Mouse (Mus musculus): ENCODE measurements around the gene 4933415F23Rik. TPM values are rescaled to one million over a fixed set of nuclear protein-coding genes. Genes with fewer than 3 reads are reported as not detected.
A peak's percentile ranks its signal among the peaks of the same experiment; 100 is the strongest.
"Not testable (repeated sequence)": the region's sequence is repeated elsewhere in the genome, so short reads cannot be mapped to it uniquely, and the experiment has no call there.

4933415F23Rik gene
- total and polyA plus RNA-seq, 3 experiments: not detected

DNA sequence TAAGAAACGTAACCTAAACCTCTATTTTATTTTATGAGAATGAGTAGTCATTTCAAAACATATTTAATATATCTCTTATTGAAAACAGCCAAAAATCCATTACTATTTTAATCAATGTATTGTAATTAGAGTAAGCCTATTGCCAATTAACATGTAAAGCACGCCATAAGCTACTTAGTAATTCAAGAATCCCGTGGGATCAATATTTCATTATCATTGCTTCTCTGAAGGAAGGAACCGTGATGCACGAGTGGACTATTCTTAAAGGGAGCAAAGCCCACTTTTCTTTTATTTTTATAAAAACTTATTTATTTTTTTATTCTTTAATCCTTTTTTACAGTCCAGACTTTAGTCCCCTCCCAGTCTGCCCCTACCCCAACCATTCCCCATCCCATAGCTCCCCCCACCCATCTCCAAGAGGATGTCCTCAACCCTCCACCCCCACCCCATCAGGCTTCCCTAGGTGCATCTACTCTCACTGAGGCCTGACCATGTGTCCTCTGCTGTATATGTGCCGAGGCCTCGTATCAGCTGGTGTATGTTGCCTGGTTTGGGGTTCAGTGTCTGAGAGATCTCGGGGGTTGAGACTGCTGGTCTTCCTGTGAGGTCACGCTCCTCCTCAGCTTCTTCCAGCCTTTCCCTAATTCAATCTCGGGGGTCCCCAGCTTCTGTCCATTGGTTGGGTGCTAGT, 39.2 kb upstream of the 4933415F23Rik start:
- dilution Hi-C loops (cut with MboI; ENCODE audit: extremely low pct_ligation_motif_present, extremely low pct_unique_long_range_greater_than_20kb, low sequenced_read_pairs): no loop called here
- no peak overlapping the region for H3K27ac ChIP-seq (ENCODE audit: insufficient read depth, low read depth)
- no peak overlapping the region for H3K4me3 ChIP-seq (replicated peaks in 1 of 3; ENCODE audit: low read depth in 2 of 3, low read length in 2 of 3, poor library complexity in 1 of 3)
- H3K9ac ChIP-seq (ENCODE audit: insufficient read depth, low read depth): no peak overlapping the region
- no peaks in the 10 kb centered on the region for H3K79me2 ChIP-seq (replicated peaks; ENCODE audit: control insufficient read depth, extremely low read depth, insufficient read depth, poor library complexity, severe bottlenecking)
- peaks cover 0 to 6% of the 10 kb centered on the region in 2 experiments; a peak in 1 of 4 replicates for H3K4me1 ChIP-seq (ENCODE audit: control insufficient read depth in 1 of 2, insufficient read depth in 2 of 2)
- H3K36me3 ChIP-seq (replicated peaks in 1 of 2; ENCODE audit: control insufficient read depth in 1 of 2, insufficient read depth in 1 of 2, low read length in 1 of 2): no peaks in the 10 kb centered on the region
- no peaks in the 10 kb centered on the region for H3K27me3 ChIP-seq (replicated peaks)
- no peak for TF ChIP-seq IRF4 (IDR thresholded peaks at IDR 0.05; ENCODE audit: low read depth, low read length)
- no peak for TF ChIP-seq MXI1 (IDR thresholded peaks at IDR 0.05; ENCODE audit: low read depth, low read length)
- no peak for TF ChIP-seq BHLHE40 (IDR thresholded peaks at IDR 0.05; ENCODE audit: low read depth, low read length)
- TF ChIP-seq MAFK (IDR thresholded peaks at IDR 0.05; ENCODE audit: insufficient replicate concordance, low read length): no peak
- no peak for TF ChIP-seq POLR2A (IDR thresholded peaks at IDR 0.05; ENCODE audit: low read depth, low read length)
- no peak for TF ChIP-seq USF1 (IDR thresholded peaks at IDR 0.05; ENCODE audit: low read depth, low read length)
- TF ChIP-seq MAZ (IDR thresholded peaks at IDR 0.05; ENCODE audit: low read depth, low read length): no peak
- TF ChIP-seq ZKSCAN1 (IDR thresholded peaks at IDR 0.05; ENCODE audit: borderline replicate concordance, low read depth, low read length): no peak
- TF ChIP-seq HCFC1 (IDR thresholded peaks at IDR 0.05; ENCODE audit: low read depth, low read length): no peak
- no peak for TF ChIP-seq CHD2 (IDR thresholded peaks at IDR 0.05; ENCODE audit: low read length)
- DNase-seq (ENCODE audit: extremely low read depth): no peak
- peaks cover 3% of the 10 kb centered on the region for H3K9me3 ChIP-seq (replicated peaks; ENCODE audit: low read length)
- in situ Hi-C loops (cut with MboI; ENCODE audit: low pct_ligation_motif_present, low pct_unique_long_range_greater_than_20kb, low sequenced_read_pairs): no loop called here
- H3K4me2 ChIP-seq (ENCODE audit: insufficient read depth, low read depth, poor library complexity, severe bottlenecking): no peak overlapping the region

DNA sequence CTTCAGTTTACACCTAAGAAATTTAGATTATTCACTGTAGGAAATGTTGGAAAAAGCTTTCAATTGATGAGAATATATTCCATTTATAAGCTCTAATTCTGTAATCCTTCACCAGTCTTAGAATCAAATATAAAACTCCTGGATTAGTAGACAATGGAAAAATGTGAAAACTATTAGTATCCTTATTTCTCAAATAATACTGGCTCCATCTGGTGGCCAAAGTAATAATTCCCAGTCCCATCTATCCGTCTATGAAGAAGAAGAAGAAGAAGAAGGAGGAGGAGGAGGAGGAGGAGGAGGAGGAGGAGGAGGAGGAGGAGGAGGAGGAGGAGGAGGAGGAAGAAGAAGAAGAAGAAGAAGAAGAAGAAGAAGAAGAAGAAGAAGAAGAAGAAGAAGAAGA, 38.5 kb upstream of the 4933415F23Rik start:
- H3K27me3 ChIP-seq (replicated peaks); H3K4me2 ChIP-seq (ENCODE audit: insufficient read depth, low read depth, poor library complexity, severe bottlenecking); in situ Hi-C loops (cut with MboI; ENCODE audit: low pct_ligation_motif_present, low pct_unique_long_range_greater_than_20kb, low sequenced_read_pairs); dilution Hi-C loops (cut with MboI; ENCODE audit: extremely low pct_ligation_motif_present, extremely low pct_unique_long_range_greater_than_20kb, low sequenced_read_pairs); H3K4me3 ChIP-seq (replicated peaks in 1 of 3; ENCODE audit: low read depth in 2 of 3, low read length in 2 of 3, poor library complexity in 1 of 3); H3K36me3 ChIP-seq (replicated peaks in 1 of 2; ENCODE audit: control insufficient read depth in 1 of 2, insufficient read depth in 1 of 2, low read length in 1 of 2); H3K79me2 ChIP-seq (replicated peaks; ENCODE audit: control insufficient read depth, extremely low read depth, insufficient read depth, poor library complexity, severe bottlenecking); H3K9ac ChIP-seq (ENCODE audit: insufficient read depth, low read depth); H3K4me1 ChIP-seq (ENCODE audit: control insufficient read depth in 1 of 2, insufficient read depth in 2 of 2); H3K27ac ChIP-seq (ENCODE audit: insufficient read depth, low read depth); H3K9me3 ChIP-seq (replicated peaks; ENCODE audit: low read length): not testable (repeated sequence)
- TF ChIP-seq CTCF (conservative IDR thresholded peaks at IDR 0.05 in 1 of 2, IDR thresholded peaks at IDR 0.05 in 1 of 2; ENCODE audit: low read depth in 2 of 2, low read length in 2 of 2): 0 out of 4 replicates have a peak, but pooled peaks of 1 of the 2 experiments have one; percentile 15
- peak; percentile 11 for DNase-seq (ENCODE audit: extremely low read depth)

DNA sequence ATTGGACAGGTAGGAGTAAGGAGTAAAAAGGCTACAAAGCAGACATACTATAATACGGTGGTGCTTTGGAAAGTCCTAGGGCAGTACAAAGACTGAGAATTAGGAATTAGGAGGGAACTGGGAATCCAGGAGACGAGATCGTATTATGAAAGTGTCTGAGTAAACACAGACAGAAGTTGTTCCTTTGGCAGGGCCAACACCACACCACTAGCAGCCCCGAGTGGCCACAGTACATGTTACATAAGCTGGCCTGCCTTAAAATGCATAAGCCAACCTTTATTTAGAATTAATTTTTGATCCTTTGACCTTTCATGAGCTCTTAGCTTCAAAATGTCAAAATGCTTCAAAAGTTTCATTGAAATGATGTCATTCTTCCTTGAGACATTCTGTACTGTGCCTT, 18.8 kb upstream of the 4933415F23Rik start:
- Histone ChIP-seq H3K9ac (ENCODE audit: insufficient read depth, low read depth) (no peak overlapping the region), H3K4me3 (replicated peaks in 1 of 3; ENCODE audit: low read depth in 2 of 3, low read length in 2 of 3, poor library complexity in 1 of 3) (no peak overlapping the region), H3K27me3 (replicated peaks) (no peaks in the 10 kb centered on the region), H3K36me3 (replicated peaks in 1 of 2; ENCODE audit: control insufficient read depth in 1 of 2, insufficient read depth in 1 of 2, low read length in 1 of 2) (no peaks in the 10 kb centered on the region), H3K9me3 (replicated peaks; ENCODE audit: low read length) (no peaks in the 10 kb centered on the region), H3K4me2 (ENCODE audit: insufficient read depth, low read depth, poor library complexity, severe bottlenecking) (no peak overlapping the region), H3K79me2 (replicated peaks; ENCODE audit: control insufficient read depth, extremely low read depth, insufficient read depth, poor library complexity, severe bottlenecking) (no peaks in the 10 kb centered on the region), H3K27ac (ENCODE audit: insufficient read depth, low read depth) (no peak overlapping the region), H3K4me1 (ENCODE audit: control insufficient read depth in 1 of 2, insufficient read depth in 2 of 2) (no peaks in the 10 kb centered on the region)
- dilution Hi-C loops (cut with MboI; ENCODE audit: extremely low pct_ligation_motif_present, extremely low pct_unique_long_range_greater_than_20kb, low sequenced_read_pairs): no loop called here
- in situ Hi-C loops (cut with MboI; ENCODE audit: low pct_ligation_motif_present, low pct_unique_long_range_greater_than_20kb, low sequenced_read_pairs): no loop called here
- no peak for DNase-seq (ENCODE audit: extremely low read depth)
- TF ChIP-seq PAX5 (IDR thresholded peaks at IDR 0.05; ENCODE audit: low read length): no peak
- no peak for TF ChIP-seq ETS1 (conservative IDR thresholded peaks at IDR 0.05; ENCODE audit: low read depth, low read length)
- TF ChIP-seq POLR2AphosphoS2 (IDR thresholded peaks at IDR 0.05; ENCODE audit: low read depth, low read length): no peak
- no peak for TF ChIP-seq HCFC1 (IDR thresholded peaks at IDR 0.05; ENCODE audit: low read depth, low read length)

Data from CH12.LX (cell line).